Mouse (Mus musculus) ES-CJ7 (cell line): ENCODE measurements around the gene Vip.

Experiments
- DNase-seq: peaks from one replicate; pipeline ENCODE4 v3.0.0; 2011; ENCODE audit warnings: low read depth, low spot score

The Vip gene

GRCm38 (mm10) chr10:5639112-5639511 is at the start of gene Vip:
Gene Vip (plus strand): TSS chr10:5639218.
- DNase-seq: peak; percentile 12

DNA sequence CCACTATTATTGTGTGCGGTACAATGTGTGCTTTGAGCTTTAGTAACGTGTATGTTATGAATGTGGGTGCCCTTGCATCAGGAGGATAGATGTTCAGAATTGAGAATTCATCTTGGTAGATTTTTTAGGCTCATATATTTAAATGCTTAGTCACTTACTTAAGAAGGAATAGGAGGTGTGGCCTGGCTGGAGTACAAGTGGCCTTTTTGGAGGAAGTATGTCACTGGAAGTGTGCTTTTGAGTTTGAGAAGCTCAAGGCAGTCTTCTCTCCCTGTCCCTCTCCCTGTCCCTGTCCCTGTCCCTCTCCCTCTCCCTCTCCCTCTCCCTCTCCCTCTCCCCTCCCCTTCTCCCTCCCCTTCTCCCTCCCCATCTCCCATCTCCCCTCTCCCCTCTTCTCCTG is 48.0 kb upstream of the Vip start:
- DNase-seq: no peak

GRCm38 (mm10) chr10:5591996-5592395 is 47.0 kb upstream of the Vip start:
- no peak for DNase-seq

DNA sequence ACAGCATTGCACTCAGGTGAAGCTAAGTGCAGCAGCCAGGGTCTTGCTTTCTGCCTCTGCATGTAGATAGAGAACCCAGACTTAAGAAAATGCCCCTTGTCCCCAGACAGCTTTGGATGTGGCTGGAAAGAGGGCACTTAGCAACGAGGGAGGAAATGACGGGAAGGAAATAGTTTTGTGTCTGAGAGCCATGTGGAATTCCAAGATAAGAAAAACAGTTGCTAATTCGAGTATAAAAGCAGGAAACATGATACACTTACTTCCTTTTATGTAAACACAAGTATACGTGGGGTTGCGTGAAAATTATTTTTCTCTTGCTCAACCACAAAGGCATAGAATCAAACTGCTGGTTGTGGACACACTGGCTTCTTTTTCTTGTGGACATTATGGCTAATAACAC is 45.6 kb upstream of the Vip start, which contains the start of gene Myct1:
Myct1 (plus strand) TSS at position 312 of the 400 bp plus-strand sequence.
- DNase-seq: no peak

DNA sequence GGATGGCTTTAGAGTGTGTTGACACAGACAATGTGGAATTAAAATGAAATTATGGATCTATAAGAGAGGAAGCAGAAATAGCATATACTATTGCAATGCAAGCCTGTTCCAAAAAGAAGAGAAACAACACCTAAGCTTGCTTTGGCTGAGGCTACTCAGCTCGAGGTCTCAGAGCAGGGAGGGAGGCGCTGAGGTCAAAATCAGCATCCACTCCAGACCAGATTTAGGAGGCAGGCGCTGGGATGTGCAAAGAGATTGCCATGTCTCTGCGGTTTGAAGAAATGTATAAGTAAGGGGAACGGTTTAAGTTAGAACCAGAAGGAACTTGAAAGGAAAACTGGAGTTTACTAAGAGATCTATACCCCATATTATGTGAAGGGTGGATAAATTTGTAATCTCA is 44.6 kb upstream of the Vip start:
- no peak for DNase-seq

DNA sequence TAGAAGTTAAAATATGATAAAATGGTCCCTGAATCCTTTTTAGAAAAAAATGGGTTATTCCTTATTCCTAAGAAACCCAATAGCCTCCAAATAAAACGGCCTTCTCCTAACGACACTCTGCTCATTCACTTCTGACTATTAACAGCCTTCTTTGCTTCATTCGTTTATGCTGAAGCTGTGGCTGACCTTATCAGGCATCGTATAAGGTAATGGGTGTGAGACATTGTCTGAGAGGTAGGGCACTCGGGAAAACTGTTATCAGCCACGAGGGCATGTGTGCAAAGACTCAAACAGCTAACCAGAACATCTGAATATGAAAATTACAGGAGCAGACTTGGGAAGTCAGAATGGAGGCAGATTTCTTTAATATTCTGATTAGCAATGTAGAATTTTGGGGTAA is 42.5 kb upstream of the Vip start:
- no peak for DNase-seq

DNA sequence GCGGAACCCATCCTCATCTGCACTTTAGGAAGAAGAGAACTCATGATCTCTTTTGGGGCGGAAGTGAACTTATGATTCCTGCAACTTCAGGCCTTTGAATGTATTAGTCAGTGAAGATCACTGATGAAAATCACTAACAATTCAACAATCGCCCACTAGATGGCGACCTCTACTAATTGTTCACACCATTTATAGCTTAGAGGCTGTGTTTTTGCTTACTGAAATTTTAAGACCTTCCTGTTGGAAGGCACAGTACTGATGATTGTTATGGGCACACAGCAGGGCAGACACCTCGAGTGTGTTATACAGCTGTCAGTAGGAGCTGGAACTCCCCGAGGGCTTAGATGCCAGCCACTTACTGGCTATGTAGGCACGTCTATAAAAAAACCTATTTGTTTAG is 38.9 kb upstream of the Vip start:
- DNase-seq: peak; percentile 56

DNA sequence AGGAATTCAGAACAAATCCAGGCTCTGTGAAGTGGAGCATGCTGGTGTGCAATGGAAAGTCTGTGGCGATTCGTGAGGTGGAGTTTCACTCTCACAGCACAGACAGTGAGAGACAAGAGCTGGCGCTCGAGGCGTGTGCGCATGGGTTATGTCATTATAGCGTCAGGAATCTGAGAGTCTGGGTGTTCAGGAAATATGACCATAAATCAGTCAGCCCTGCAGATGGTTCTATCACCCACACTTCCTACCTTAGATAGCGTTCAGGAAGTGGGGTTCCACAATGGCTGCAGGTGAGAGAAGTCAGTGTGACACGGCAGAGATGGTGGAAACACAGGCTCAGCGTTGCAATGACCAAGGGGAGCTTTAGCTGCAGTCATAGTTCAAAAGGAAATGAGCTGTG is 35.5 kb upstream of the Vip start:
- DNase-seq: no peak

DNA sequence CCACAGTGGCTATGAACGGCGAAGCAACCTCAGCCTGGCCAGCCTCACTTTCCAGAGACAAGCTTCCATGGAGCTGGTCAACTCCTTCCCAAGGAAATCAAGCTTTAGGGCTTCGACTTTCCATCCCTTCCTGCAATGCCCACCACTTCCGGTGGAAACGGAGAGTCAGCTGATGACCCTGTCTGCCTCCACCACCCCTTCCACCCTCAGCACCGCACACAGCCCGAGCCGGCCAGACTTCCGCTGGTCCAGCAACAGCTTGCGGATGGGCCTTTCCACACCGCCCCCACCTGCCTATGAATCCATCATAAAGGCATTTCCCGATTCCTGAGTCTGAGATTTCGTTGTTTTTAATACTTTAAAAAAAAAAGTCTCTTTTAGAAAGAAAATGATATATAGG is 34.6 kb upstream of the Vip start:
- no peak for DNase-seq

- DNase-seq: no peak
These were observed 30.1 kb upstream of the Vip start for GRCm38 (mm10) chr10:5608874-5609273.

DNA sequence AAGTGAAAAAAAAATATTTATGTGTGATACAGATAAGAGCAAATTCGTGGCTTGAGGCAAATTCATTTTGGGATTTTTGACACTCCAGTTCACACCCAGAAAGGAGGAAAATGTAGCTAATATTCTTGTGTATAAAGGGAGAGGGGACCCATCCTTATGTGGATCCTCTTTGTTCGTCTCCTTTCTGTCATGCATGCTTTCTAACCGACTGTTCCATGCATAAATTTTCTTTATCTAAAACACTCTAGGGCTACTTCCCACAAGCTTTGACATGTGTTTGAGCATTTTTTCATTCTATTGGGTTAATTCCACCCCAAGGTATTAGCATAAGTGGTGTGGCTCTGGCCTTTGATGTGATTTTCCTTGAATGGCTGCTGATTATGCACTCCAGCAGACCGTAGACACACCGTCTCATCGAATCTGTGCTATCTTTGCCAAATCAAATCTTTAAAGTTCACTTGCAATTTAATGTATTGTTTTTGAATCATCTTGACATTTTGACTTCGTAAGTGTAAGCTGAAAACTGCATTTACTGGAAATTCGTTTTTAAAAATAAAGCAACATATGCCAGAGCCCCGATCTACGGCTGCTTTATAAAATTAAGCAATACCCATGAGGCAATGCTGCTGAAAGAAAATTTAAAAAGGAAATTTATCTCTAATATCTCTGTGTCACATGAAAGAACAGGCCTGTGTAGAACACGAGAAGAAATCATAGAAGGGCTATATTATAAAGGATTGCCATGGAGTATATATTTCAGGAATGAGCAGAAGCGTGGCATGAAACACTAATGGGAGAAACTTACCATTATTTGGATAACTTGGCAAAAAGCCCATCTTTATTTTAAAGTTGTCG is 23.6 kb upstream of the Vip start:
- no peak for DNase-seq

GRCm38 (mm10) chr10:5626268-5626667 is 12.8 kb upstream of the Vip start:
- DNase-seq: no peak

DNA sequence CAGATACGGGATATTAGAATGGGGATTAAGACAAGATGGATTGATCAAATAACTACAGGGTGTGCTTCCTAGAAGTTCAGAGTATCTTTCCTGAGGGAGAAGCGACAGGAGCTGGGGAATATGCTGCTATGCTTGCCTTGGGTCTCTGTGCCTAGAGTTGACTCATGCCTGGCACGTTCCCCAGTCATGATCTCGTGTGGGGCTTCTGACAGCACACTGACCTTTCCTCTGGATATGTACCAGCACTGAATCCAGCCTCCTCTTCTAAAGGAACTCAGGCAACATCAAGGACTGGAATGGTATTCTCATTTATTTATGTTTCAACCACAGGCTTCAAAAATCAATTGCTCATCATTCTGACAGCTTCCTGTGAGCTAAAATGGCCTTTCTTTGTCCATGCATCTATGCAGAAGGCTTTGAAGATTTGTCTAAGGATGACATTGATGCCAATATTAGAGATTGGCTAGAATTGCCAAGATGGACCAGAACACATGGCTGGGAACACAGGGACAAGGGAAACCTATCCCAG is 5.3 kb upstream of the Vip start:
- DNase-seq: no peak

GRCm38 (mm10) chr10:5634336-5634735 is 4.7 kb upstream of the Vip start:
- peak; percentile 55 for DNase-seq

DNA sequence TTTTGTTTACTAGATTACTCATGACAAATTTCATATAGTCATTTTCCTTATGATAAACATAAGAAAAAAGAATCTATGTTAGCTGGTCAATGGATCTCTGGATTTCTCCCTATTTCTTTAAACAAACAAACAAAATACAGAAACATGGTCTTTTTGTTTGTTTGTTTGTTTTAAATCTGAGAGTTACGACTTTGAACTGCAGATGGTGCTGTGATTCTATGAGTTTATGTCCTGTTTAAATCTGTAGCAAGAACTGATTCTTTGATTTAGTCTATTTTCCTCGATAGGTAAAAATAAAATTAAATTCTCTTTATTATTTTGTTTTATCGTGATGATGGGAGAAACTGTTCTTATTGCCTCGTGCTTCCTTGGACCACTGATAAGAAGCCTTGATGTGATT is 1.7 kb upstream of the Vip start:
- no peak for DNase-seq

DNA sequence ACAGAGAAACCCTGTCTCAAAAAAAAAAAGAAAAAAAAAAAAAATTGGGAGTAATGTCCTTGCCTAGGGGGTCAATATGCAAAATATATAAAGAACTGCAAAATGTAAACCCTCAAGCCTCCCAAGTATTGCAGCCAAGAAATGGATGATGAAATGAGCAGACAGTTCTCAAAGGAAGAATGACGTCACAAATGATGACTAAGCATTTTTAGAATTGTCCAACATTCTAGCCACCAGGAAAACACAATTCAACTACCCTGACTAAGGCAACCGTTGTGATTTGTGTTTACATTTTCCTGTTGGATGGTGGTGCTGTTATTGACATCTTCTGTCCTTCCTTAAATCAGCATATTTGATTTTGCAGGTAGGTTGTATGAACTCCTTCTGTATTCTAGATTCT is 42.3 kb downstream of the Vip start:
- DNase-seq: no peak

DNA sequence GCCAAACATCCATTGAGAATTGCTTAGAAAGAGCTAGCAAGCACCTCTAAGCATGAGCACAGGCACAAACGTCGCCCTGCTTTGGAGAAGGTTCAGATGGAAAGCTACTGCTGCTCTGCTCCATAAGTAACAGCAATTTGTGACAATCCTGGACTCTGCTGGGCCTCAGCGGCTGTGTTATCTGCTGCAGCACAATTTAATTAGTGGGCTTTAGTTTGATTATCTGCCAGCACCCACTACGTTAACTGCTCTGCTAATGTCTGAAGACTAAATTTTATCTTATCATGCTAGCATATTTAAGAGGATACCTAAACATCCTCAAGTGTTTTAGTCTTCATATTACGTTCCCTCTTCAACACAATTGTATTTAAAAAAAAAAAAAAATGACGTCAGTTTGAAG is 46.6 kb downstream of the Vip start:
- DNase-seq: no peak

DNA sequence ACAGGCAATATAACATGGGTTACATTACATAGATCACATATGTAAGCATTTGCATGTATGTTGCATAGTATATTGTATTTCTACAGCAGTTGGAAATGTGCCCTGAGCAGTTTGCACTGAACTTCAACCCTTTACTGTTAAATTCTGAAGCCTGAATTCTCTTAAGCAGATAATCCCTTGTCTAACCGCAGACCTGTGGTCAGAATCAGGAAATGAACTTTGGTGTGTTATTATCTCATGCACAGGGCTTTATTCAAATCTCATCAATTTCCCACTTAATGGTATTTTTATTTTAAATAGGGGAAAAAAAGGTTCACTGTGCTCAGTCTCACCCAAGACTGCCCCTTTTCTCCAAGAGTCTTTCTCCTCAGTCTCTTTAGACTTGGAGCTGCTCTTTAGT is 55.3 kb downstream of the Vip start:
- DNase-seq: no peak
